ENCODE assay signal across 8 mouse cellular contexts in the genomic region with DNA sequence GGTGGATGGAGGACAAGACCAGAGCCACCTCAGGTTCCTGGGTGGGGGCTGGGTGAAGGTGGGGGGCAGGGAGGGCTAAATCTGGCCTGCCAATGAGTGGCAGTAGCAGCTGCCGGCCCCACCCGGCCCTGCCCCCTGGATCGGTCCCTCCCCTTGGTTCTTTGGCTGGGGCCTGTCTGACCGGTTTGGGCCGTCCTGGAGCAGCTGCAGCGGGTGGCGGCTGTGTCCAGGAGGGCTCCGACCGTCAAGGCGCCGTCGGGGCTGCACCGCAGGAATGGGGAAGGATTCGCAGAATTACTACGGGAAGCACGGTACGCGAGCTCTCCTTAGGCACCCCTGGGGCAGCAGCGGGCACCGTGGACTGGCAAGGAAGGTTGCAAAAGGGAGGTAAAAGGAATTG. TPM values are rescaled to one million over a fixed set of nuclear protein-coding genes. Genes with fewer than 3 reads are reported as not detected.
A peak's percentile ranks its signal among the peaks of the same experiment; 100 is the strongest.
DNase-seq lines count a peak whose midpoint lies in the region; ATAC-seq lines count a peak whose summit lies in the region.

No protein-coding gene starts in this region.

- peak overlapping the region; percentile 36 for H3K4me2 ChIP-seq in intestine, embryonic 14.5 days (ENCODE audit: low read length)
- H3K4me2 ChIP-seq in liver, embryonic 13.5 days = 0 out of 2 replicates have a peak overlapping the region, but pooled peaks have one; percentile 10

- no peaks in the 10 kb centered on the region for H3K27me3 ChIP-seq in intestine, embryonic 14.5 days (replicated peaks; ENCODE audit: control insufficient read depth, insufficient read depth, low read length)
- H3K27me3 ChIP-seq in liver, embryonic 13.5 days = no peaks in the 10 kb centered on the region

- H3K4me1 ChIP-seq in intestine, embryonic 14.5 days (replicated peaks; ENCODE audit: control insufficient read depth, insufficient read depth, low read length) = 0 out of 2 replicates have a peak, but pooled peaks cover 3% of the 10 kb centered on the region
- peaks cover 15% of the 10 kb centered on the region for H3K4me1 ChIP-seq in liver, embryonic 13.5 days (replicated peaks)

- WGBS in intestine, embryonic 14.5 days = 15% methylated on average over 20 of the region's 20 CpGs
- 66% methylated on average over 20 of the region's 20 CpGs for WGBS in liver, embryonic 13.5 days (ENCODE audit: insufficient replicate concordance)

- peak; percentile 67 for DNase-seq in 3134 (ENCODE audit: extremely low read depth, insufficient read length, low spot score)
- peak; percentile 27 for DNase-seq in embryo, embryonic 11 days
- peak; percentile 77 for DNase-seq in intestine, embryonic 14.5 days (ENCODE audit: low spot score)
- DNase-seq in liver, embryonic 13.5 days = no peak
- DNase-seq in frontal cortex, postnatal 14 days (ENCODE audit: low spot score in 2 of 2) = no peak
- DNase-seq in left cerebral cortex, adult 11 months (ENCODE audit: low spot score) = no peak
- no peak for DNase-seq in cerebellum, adult 9-11 months

- H3K27ac ChIP-seq in intestine, embryonic 14.5 days (ENCODE audit: low read depth) = no peak overlapping the region
- H3K27ac ChIP-seq in liver, embryonic 13.5 days = no peak overlapping the region

- peak overlapping the region; percentile 29 for H3K4me3 ChIP-seq in intestine, embryonic 14.5 days (ENCODE audit: low read depth, low read length)
- no peak overlapping the region for H3K4me3 ChIP-seq in liver, embryonic 13.5 days (replicated peaks)

- peak; percentile 83 for ATAC-seq in intestine, embryonic 14.5 days (replicated peaks; ENCODE audit: low FRiP score, low TSS enrichment, low read depth)
- no peak for ATAC-seq in liver, embryonic 13.5 days (ENCODE audit: low read depth)
- ATAC-seq in CD4-positive, CD25-positive, alpha-beta regulatory T cell, adult 4 months = no peak

- no peaks in the 10 kb centered on the region for H3K9me3 ChIP-seq in intestine, embryonic 14.5 days (ENCODE audit: control insufficient read depth, low read length)
- no peaks in the 10 kb centered on the region for H3K9me3 ChIP-seq in liver, embryonic 13.5 days (replicated peaks)

- peaks cover 21% of the 10 kb centered on the region for H3K36me3 ChIP-seq in intestine, embryonic 14.5 days (ENCODE audit: control insufficient read depth, insufficient read depth, low read length)
- peaks cover 5% of the 10 kb centered on the region; the same call in 1 of the 2 replicates for H3K36me3 ChIP-seq in liver, embryonic 13.5 days

- peak overlapping the region; percentile 38 for H3K9ac ChIP-seq in intestine, embryonic 14.5 days (ENCODE audit: low read length)
- no peak overlapping the region for H3K9ac ChIP-seq in liver, embryonic 13.5 days

RNA-seq across cellular contexts. Expression of a gene that starts 17.2 kb away (rescaled TPM):
- polyA plus RNA-seq in intestine, embryonic 14.5 days (2014; fragmentation: Nextera tagmentation; extraction: Ambion mirVana) = 70.1 and 74.6 TPM in 2 replicates
- 17.3 and 19.1 TPM in 2 replicates for polyA plus RNA-seq in liver, embryonic 13.5 days (2015; fragmentation: Nextera tagmentation; extraction: Ambion mirVana)
- 100 to 1,000 TPM; 242 to 364 TPM for polyA plus RNA-seq in CD4-positive, CD25-positive, alpha-beta regulatory T cell, adult 4 months (2017; shearing (Covaris generic))

RNA-seq across cellular contexts. Expression of a gene that starts 25.5 kb away (rescaled TPM):
- 69.6 and 75.8 TPM in 2 replicates for polyA plus RNA-seq in intestine, embryonic 14.5 days (2014; fragmentation: Nextera tagmentation; extraction: Ambion mirVana)
- 0.17 and 0.24 TPM in 2 replicates for polyA plus RNA-seq in liver, embryonic 13.5 days (2015; fragmentation: Nextera tagmentation; extraction: Ambion mirVana)
- polyA plus RNA-seq in CD4-positive, CD25-positive, alpha-beta regulatory T cell, adult 4 months (2017; shearing (Covaris generic)) = 1 to 10 TPM; 2.4 to 2.9 TPM

RNA-seq across cellular contexts. Expression of a gene that starts 30.0 kb away (rescaled TPM):
- polyA plus RNA-seq in intestine, embryonic 14.5 days (2014; fragmentation: Nextera tagmentation; extraction: Ambion mirVana) = 179 and 188 TPM in 2 replicates
- polyA plus RNA-seq in liver, embryonic 13.5 days (2015; fragmentation: Nextera tagmentation; extraction: Ambion mirVana) = 50.9 and 58.8 TPM in 2 replicates
- polyA plus RNA-seq in CD4-positive, CD25-positive, alpha-beta regulatory T cell, adult 4 months (2017; shearing (Covaris generic)) = 100 to 1,000 TPM; 127 to 203 TPM

RNA-seq across cellular contexts. Expression of a gene that starts 46.4 kb away (rescaled TPM):
- polyA plus RNA-seq in intestine, embryonic 14.5 days (2014; fragmentation: Nextera tagmentation; extraction: Ambion mirVana) = 43.7 and 44.8 TPM in 2 replicates
- polyA plus RNA-seq in liver, embryonic 13.5 days (2015; fragmentation: Nextera tagmentation; extraction: Ambion mirVana) = 104 and 105 TPM in 2 replicates
- 100 to 1,000 TPM; 124 to 126 TPM for polyA plus RNA-seq in CD4-positive, CD25-positive, alpha-beta regulatory T cell, adult 4 months (2017; shearing (Covaris generic))

RNA-seq across cellular contexts. Expression of a gene that starts 49.9 kb away (rescaled TPM):
- 12.8 TPM in 2 replicates for polyA plus RNA-seq in intestine, embryonic 14.5 days (2014; fragmentation: Nextera tagmentation; extraction: Ambion mirVana)
- polyA plus RNA-seq in liver, embryonic 13.5 days (2015; fragmentation: Nextera tagmentation; extraction: Ambion mirVana) = 9.9 and 10.3 TPM in 2 replicates
- 10 to 100 TPM; 25.2 to 45.3 TPM for polyA plus RNA-seq in CD4-positive, CD25-positive, alpha-beta regulatory T cell, adult 4 months (2017; shearing (Covaris generic))

Comparison
In these comparisons a context has a peak if more than half of its experiments do, and no peak if none do; other contexts are left out.
1. DNase-seq: peak in 3134 (single experiment), embryo, embryonic 11 days (single experiment) and intestine, embryonic 14.5 days (single experiment); none in liver, embryonic 13.5 days (single experiment), frontal cortex, postnatal 14 days (0 of 2), left cerebral cortex, adult 11 months (single experiment) and cerebellum, adult 9-11 months (single experiment).
2. RNA of a gene that starts 25.5 kb away (polyA plus RNA-seq): 69.6 to 75.8 TPM in intestine, embryonic 14.5 days; 2.4 to 2.9 TPM in CD4-positive, CD25-positive, alpha-beta regulatory T cell, adult 4 months and 0.17 to 0.24 TPM in liver, embryonic 13.5 days; every median in the first group is over 10 times any median in the second.